Mouse (Mus musculus) kidney, adult 2 months (tissue): ENCODE measurements at regions not wholly inside any gene's neighbourhood (a gene's known extent, or its start where the extent isn't known, plus 50 kb on each side); places are given as distances from the start of the nearest gene placed in this dataset.

ENCODE experiments used
- CTCF ChIP-seq: fragments of 200-500 bp; conservative IDR thresholded peaks from 2 replicates; pipeline ENCODE4 v1.5.1; 2011; ENCODE audit warnings: low read depth, mild to moderate bottlenecking, control low read depth, low read length, moderate library complexity, mixed read lengths; ENCODE audit not compliant: insufficient read depth, insufficient read length
- POLR2A ChIP-seq: fragments of 200-500 bp; IDR thresholded peaks from one replicate; pipeline ENCODE4 v1.6.1; 2011; ENCODE audit warnings: low read depth, low read length, control low read depth

DNA sequence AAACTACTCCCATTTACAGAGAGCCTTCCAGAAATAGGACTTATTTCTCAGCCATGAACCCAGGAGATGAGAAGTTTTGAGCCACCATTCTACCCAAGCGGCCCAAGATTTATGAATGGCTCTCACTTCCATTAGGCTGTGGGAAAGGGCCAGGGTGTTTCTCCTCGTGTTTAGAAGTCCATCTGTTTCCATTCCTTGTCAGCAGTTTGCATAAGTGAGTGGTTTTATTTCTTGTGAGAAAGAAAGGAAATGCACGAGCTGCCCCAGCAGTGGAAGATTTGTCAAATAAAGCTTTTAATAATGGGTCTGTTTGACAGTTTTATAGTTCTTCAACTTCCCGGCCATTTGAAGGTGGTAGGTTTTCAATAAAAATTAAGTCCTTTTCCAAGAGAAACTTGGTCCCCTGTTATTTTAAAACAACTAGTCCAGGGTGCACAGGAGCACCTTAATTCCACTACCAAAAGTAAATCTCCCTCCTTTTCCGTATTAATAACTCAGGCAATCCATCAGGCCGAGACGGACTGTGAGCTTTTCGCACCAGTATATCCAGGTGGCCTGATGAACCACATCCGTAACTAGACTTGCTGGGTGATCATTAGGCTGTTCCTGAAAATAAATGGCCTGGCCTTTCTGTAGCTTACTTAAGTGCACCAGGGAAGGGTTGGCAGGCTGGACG, 201.2 kb downstream of the Tmem114 start:
- TF ChIP-seq CTCF (no peak), POLR2A (no peak)
